Mouse (Mus musculus) CD4-positive, CD25-positive, alpha-beta regulatory T cell, adult 4 months (primary cell): ENCODE measurements at regions not wholly inside any gene's neighbourhood (a gene's known extent, or its start where the extent isn't known, plus 50 kb on each side); places are given as distances from the start of the nearest gene placed in this dataset.

Experiments used
- ATAC-seq: one replicate; pipeline ENCODE4 v1.8.0; 2017

DNA sequence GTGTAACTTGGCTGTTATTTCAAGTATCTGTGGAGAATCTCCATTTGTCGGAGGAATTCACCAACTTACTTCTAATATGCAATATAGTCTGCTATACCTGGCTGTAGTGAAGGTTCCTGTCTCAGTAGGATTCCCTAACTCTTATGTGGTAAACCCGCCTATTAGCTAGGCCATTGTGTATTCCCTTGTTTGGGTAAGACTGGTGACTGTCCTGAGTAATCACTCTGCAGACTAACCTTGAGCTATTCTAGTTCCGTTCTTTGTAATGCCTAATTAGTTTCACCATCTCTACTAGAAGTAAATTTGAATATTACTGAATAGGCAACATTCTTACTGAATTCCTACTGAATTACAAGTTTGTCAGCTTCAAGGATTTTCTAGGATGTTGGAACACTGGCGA is 1380.8 kb upstream of the 1700008P02Rik start:
- ATAC-seq: no peak

DNA sequence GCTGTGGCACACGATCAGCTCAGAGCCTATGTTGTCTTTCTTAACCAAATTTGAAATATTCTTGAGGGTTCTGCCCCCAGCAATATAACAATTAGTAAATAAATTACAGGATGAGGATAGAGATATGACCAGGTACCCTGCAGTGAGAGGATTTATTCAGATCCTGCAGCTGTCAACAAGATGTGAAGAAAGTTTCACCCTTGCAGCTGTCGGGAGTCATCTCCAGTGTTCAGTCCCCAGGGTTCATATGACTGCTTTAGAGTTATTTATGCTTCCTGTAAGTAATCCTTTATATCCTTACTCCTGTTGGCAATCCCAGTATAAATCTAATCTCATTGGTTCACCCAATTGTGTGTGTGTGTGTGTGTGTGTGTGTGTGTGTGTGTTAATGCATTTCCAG is 1372.1 kb upstream of the 1700008P02Rik start:
- no peak for ATAC-seq

DNA sequence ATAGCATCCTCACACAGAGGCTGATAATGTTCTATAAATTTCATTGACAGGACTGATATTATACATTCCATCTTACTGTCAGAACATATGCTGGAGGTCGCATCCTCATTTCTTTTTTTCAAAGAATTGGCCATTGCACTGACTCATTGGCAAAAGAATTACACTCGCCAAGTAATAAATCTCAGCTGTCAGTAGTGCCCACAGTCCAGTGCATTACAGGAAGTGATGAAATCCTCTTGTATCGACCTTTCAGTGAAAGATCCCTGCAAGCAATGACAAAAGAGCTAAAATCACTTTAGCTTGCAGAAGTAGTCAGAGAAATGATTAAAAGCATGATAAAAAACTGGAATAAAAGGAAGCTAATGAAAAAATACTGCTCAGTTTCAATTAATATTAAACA is 1353.0 kb upstream of the 1700008P02Rik start:
- no peak for ATAC-seq

DNA sequence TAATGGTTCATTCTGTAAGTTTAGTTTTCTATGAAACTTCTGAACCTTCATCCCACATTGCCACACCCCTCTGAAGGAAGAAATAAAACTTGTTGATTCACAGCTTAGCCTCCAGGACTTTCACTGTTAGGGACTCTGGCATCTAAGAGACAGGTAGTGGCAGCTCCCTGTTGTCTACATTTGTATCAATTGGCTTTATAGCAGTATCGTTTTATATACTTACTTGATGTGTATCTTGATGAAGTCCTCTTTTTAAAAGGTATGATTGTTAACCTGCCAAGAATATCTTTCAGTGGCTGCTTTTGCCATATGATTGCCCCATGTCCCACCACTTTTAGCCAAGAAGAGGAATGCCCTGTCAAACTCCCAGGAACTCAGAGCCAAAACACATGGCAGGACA is 1333.7 kb upstream of the 1700008P02Rik start:
- no peak for ATAC-seq

DNA sequence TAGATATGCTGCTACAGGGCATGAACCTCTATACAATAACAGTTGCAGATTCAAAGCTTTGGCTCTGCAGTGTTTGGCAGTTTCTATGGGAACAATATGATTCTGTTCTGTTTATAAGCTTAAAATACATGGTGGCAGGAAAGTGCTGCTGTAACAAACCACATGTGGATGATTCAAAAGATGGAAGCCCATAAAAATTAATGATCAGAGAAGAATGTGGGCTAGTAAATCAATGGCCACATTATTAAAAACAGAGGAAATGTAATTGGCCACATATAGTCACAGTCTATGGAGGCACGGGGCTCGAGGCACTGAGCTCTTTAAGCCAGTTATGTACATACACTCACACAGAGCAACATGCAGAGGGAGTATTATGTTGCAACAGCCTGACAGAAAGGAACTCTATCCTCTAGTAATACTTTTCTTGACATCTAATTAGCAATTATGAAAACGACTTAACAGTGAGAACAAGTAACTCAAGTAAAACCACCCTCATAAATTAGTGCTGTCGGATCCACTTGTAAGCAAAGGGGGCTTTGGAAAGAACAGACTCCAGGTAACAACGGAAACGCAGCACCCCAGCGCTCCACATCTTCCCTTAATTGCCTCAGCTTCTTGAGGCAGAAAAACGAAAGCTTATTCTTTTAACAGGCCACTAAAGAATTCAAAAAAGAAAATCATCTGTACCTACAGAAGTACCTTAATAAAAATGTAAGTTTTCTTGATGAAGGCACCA is 1323.6 kb upstream of the 1700008P02Rik start:
- ATAC-seq: no peak
